Mouse (Mus musculus) cerebellum, adult 9-11 months (tissue): Measurements from ENCODE around the gene Creb1.
A peak's percentile ranks its signal among the peaks of the same experiment; 100 is the strongest.
"Not testable (repeated sequence)": the region's sequence is repeated elsewhere in the genome, so short reads cannot be mapped to it uniquely, and the experiment has no call there.

Experiments used
- DNase-seq: peaks from one replicate; pipeline ENCODE4 v3.0.0; 2022

Gene Creb1

DNA sequence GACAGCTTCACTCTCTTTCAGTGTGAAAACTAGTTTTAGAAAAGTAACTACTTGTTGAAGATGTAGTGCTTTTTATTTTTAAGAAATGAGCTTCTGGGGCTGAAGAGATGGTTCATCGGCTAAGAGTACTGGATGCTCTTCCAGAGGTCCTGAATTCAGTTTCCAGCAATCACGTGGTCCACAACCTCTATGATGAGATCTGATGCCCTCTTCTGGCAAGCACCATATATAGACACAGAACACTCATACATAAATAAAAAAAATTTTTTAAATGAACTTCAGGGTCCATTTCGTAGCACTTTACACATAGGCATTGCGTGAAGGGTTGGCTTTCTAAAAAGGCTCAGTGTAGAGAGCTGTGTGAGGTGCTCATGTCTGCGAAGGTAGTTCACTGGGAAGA is 11.3 kb downstream of the Creb1 start:
- DNase-seq: no peak

GRCm38 (mm10) chr1:64546070-64546469 is 13.6 kb downstream of the Creb1 start:
- DNase-seq: no peak

DNA sequence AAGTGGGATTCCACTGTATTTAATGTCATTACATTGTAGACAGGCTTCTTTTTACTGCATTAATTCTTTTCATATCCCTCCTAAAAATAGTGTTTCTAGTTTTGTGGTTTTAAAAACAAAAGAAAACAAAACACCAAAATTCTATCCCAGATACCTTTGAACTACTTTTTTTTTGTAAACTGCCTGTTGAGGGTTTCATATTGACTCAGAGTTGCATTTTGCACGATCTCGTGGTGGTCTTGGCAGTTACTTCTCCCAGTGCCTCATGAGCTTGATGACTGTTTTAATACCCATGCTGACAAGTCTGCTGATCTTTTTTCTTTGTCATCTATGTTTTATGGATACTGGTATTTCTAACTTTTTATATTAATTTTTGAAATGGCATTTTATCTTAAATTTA is 16.9 kb downstream of the Creb1 start:
- DNase-seq: no peak

DNA sequence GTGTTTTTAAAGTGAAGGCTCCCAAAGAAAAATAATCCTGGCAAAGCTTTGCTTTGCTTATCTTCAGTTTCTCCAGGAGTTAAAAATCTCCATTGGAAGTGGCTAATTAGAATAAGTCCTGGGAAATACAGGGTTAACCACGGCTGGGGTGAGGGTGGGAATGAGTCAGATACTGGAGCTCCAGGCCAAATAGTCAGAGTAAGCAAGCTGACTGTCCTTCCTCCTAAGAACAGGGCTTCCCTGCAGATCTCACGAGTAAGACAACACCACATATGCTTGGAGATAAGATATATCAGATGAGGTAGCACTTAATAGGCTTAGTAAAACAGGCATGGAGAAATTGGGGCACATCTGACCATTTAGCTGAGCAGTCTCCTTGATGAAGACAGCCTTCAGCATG is 19.5 kb downstream of the Creb1 start:
- DNase-seq: no peak

- DNase-seq: no peak
These were observed 27.7 kb downstream of the Creb1 start for GRCm38 (mm10) chr1:64560105-64560504.

DNA sequence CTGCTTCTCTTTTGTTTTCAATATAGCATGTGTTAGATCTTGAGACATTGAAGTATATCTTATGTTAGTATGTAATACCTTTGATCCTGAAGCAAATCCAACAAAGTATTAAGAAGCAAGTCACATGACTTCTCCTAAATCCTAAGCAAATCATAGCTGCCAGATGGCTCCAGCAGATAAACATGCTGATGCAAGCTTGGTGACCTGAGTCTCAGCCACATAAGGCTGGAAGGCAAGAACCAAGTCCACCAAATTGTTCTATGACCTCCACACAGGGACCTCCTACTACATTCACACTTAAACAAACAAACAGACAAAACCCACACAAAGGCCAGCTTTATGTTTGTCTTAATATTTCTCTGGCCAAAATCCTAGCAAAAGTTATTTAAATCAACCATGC is 35.8 kb downstream of the Creb1 start:
- DNase-seq: no peak

DNA sequence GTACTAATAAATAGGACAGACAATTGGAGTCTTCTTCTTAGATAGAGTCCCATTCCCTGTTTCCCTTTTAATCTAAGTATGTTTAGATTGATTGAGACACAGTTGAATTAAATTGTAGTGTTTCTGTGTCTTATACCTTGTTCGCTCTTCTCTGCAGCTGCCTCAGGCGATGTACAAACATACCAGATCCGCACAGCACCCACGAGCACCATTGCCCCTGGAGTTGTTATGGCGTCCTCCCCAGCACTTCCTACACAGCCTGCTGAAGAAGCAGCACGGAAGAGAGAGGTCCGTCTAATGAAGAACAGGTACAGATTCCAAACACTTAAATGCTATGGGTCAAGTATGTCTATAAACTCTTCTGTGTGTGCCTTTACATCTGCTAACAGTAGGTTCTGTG is 43.6 kb downstream of the Creb1 start:
- no peak for DNase-seq

GRCm38 (mm10) chr1:64576732-64577131 is 44.3 kb downstream of the Creb1 start:
- DNase-seq: no peak

DNA sequence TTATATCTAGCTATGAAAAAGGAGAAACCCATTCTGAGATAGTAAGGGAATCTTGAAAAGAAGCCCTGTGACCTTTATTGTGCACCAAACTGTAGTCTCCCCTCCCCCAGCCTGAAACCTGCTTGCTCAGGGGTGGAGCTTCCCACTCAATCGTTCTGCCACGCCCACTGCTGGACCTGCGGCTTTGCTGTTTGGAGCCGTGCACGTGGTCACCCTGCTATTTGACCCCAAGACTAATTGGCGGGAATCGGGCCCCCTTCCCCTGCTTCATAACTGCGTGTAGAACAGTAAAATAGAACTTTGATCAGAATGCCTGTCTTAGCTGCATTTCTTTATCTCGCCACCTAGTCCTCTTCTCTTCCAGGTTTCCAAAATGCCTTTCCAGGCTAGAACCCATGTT is 45.5 kb downstream of the Creb1 start:
- not testable (repeated sequence) for DNase-seq

DNA sequence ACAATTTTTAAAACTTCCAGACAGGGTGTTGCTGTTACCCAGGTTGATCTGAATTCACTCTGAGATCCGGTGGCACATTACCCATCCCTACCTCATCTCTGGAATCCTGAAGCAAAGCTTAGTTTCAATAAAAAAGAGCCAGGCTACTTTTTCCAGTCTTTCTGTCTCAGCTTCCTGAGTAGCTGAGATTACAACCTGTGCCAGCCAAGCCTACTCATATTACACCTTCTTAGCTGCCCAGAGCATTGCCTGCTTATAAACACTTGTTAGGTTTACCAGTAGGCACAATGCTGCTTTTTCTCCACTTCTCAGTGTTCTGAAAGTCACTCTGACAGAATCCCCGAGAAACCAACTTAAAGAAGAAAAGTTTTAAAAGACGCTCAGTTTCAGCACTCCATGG is 46.4 kb downstream of the Creb1 start:
- no peak for DNase-seq

GRCm38 (mm10) chr1:64598926-64599325 is 66.5 kb downstream of the Creb1 start:
- DNase-seq: no peak

- DNase-seq: no peak
These were observed 68.1 kb downstream of the Creb1 start for GRCm38 (mm10) chr1:64600413-64601077.

DNA sequence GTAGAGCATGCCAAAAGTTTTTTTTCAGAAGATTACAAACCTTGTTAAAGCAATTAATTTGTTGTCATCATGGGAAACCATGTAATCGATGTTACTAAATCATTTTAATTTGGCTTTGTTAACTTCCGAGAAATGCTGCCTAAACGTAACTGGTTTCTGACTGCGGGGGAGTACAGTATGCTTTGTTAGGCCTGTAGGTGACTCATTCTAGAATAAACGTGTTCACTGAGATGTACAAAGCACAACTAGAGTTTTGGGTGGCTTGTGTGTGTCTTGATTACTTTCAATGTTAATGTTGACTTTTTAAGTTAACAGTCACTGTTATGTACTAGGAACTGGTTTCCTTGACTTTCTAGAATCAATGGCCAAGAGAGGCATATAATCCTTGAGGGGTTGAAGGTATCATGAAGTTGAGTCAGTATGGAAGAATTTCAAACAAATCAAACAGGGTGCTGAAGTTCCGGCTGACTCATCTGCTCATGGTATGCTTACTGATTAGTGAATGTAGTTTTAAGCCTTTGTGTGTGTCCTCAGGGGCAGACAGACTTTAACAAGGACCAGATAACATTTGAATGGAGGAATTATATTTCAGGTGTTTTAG is 68.9 kb downstream of the Creb1 start:
- DNase-seq: no peak

- DNase-seq: no peak
These were observed 70.9 kb downstream of the Creb1 start for GRCm38 (mm10) chr1:64603381-64603780.

DNA sequence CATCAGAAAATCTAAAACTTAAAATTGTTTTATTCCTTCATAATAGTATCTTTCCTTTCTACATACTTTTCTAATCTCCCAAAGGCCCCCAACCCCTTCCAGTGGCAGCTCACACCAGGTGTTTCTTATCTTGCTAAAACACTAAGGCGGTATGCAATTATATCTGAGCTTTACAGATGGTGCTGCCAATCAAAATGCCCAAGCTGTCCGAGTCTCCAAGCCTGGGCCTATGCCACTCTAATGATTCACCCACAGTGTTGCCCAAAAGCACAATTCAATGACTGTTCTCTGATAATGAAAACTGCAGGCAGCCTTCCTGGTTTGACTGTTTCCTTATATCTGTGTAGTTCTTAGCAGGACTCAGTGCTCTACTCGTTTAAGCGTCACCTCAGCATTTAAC is 76.7 kb downstream of the Creb1 start:
- no peak for DNase-seq

DNA sequence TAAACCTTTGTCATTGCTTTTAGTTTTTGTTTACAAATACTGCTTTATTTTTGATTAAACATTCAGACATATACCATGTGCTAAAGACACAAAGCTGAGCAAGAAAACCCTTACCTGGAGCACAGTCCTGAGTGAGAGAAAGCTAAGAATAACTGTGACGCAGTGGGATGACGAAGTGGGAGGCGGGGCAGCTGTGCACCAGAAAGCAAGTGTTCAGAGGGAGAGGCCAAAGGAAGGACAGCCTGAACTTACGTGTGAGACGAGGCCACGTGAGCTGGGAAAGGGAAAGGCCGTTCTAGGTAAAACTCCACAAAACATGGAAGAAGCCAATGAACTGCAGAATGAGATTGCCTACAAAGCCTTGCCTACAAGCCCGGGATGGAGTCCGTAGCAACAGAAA is 77.5 kb downstream of the Creb1 start:
- no peak for DNase-seq

- DNase-seq: no peak
These were observed 81.9 kb downstream of the Creb1 start for GRCm38 (mm10) chr1:64614311-64614710.

- no peak for DNase-seq
These were observed 82.4 kb downstream of the Creb1 start for GRCm38 (mm10) chr1:64614801-64615345.

DNA sequence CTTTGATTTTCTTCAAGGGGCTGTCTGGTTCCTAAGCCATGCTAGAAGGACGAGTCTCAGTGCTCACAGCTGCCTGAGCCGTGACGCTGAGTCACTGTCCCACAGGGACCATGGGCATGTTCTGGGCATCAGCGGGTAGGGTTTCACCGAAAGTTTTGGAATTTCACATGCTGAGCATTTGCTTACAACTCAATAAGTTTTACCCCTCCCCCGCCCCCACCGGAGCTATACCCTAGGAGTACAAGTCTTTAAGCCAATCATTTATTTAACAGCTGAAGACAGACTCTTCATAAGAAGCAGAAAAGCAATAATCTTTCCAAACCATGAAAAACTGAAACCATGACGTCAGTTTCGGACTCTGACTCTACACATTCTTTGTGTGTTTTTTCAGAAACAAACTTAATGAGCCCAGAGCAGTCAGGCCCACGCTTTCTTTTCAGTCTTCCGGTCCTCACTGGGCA is 83.1 kb downstream of the Creb1 start:
- DNase-seq: no peak

DNA sequence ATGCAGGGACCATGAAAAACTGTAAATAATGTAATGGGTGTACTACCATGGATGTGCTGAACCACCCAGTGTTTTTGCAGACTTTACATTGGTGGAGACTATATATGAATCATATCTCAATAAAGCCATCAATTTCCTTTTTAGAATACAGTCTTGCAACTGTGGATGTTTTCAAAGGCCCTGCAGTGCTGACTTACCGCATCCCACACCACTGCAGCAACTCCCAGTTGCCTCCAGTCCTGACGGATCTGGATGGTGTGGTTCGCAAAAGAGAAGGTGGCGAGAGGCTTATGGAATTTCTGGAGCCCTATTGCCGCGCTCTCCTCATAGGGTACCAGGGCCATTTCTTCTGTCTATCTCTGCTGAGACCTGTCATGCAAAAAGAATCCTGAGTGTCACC is 83.6 kb downstream of the Creb1 start:
- no peak for DNase-seq

DNA sequence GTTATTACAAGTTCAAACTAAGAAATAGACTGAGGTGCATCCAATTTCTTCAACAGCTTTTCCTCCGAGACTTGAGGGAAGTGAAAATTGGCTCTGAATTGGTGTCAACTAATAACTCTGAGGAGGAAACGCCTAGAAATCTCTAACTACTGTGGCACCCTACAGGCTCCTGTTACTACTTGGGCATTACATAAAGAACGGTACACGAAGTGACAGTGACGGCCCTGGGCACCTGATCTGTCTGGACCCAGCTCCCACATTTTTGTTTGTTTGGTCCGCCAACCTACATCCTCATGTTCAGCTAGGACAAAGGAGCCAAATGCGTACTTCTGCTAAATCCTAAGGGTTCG is 84.1 kb downstream of the Creb1 start:
- no peak for DNase-seq

DNA sequence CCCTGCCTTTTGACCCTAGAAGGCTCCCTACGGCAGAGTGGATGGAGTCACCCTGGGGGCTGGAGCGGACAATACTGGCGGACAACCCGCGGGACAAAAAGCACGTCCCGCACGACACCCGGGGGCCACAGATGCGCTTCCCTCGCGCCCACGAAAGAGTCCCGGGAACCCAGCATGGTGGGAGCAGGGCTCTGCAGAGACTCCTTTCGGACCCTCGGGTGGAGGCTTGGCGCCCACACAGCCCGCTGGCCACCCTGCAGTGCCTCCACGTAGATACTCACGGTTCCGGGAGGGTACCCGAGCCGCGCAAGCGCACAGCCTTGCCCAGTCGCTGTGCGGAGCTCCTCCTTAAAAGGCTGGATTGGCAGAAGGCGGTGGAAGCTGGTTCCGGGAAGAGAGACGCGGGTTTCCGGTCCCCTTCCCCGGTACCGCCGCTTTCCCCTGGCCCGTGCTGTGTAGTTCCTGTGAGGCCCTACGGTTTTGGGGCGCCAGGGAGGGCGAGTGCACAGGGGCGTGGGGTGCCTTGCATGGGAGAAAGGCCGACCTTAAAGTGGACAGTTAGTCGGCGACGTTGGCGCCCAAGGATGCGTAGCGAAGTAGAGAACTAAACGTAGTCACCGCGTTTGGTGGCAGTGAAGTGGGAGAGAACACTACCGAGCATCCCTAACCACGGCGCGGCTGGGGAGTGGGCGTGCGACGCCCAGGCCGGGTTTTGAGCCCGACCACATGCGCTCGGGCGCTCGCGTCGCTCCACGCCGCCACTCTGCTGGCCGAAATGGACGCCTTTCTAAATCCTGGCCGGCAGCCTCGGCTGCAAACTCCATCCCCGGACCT is 84.7 kb downstream of the Creb1 start, which contains the start of gene Mettl21a:
Gene Mettl21a, minus strand, starts transcription at position 362 of the 834 bp plus-strand sequence.
- DNase-seq: peak; percentile 96

DNA sequence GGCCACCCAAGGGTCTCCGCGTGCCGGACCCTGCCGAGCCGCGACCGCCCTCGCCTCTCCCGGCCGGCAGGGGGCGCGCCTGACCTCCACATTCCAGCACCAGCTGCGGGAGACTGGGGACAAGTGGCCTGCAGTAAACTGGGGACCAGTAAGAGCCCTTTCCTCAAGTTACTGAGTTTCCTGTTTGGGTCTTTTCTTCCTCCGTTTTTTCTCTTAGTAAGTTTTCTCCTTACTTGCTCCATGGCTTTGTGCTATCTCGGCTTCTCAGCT is 85.2 kb downstream of the Creb1 start:
- DNase-seq: peak; percentile 85

DNA sequence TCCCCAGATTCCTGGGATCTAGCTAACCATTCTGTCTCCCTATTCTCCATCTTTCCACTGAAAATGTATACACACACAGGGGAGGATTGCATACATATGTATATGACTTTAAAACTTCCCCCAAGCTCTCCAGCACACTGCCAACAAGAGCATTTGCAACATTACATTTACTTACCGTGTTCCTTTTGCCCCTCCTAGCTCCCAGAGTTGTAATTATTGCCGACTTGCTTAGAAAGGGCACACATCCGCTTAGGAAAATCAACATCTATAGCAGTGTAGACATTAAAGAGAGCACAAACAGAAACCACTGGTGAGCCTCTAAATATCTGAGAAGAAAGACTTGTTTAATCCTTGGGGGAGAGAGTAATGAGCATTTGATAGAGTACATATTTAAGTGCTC is 85.8 kb downstream of the Creb1 start:
- no peak for DNase-seq
